Mouse (Mus musculus) spleen, adult 18-20 months (tissue): Measurements from ENCODE around the gene Mesp1.
A peak's percentile ranks its signal among the peaks of the same experiment; 100 is the strongest.
"Not testable (repeated sequence)": the region's sequence is repeated elsewhere in the genome, so short reads cannot be mapped to it uniquely, and the experiment has no call there.

Experiments used
- DNase-seq, 2 experiments: peaks; one replicate each; pipeline ENCODE4 v3.0.0; 2022; ENCODE audit warnings: mixed read lengths in 2 of 2

The Mesp1 gene

DNA sequence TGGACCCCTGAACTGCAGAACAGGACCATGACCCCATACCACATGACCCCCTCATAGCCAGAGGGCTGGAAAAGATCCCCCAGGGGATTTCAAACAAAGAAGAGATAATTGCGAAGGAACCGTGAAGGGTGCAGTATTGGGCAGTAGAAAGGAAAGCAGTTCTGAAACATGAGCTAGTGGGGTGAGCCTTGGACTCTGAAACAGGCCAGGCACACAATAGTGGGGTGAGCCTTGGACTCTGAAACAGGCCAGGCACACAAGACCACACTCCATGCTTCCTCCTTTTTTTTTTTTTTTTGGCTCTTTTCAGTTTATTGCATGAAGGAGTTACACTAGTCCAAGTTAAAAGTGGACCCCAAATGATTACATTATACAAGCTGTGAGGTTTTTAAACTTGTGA lies 3.8 kb downstream of the Mesp1 start:
- not testable (repeated sequence) for DNase-seq

DNA sequence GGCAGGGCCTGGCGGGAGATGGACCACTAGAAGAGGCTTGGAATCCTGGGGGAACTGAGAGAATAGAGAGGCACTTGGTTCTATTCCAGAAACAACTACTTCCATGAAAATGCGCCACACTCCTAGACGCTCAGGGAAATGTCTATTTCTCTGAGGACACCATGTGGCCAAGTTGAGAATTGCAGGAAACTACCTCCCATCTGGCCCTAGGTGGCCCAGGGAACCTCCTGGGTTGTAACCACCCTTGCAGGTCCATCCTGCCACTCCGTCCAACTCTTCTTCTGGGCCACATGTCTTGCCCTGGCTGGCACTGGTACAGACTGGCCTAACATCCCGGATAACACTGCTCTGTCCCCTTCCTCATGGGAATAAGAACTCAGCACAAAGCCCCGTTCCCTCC lies 7.3 kb downstream of the Mesp1 start:
- peak in 1 of 2 experiments; percentile 58 for DNase-seq

DNA sequence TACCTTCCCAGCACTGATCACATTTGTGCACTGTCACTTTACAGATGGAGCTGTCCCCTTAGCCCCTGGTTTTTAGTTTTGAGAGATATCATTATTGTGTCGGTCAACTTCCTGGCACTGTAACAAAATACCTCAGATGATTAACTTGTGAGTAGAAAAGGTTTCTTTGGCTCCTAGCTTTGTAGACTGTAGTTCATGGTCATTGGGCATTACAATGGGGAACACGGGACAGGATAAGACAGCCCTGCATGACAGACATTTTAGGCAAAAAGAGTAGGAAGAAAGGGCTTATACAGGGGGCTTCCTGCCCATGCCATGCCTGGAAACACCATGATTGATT lies 11.1 kb downstream of the Mesp1 start:
- no peak for DNase-seq

DNA sequence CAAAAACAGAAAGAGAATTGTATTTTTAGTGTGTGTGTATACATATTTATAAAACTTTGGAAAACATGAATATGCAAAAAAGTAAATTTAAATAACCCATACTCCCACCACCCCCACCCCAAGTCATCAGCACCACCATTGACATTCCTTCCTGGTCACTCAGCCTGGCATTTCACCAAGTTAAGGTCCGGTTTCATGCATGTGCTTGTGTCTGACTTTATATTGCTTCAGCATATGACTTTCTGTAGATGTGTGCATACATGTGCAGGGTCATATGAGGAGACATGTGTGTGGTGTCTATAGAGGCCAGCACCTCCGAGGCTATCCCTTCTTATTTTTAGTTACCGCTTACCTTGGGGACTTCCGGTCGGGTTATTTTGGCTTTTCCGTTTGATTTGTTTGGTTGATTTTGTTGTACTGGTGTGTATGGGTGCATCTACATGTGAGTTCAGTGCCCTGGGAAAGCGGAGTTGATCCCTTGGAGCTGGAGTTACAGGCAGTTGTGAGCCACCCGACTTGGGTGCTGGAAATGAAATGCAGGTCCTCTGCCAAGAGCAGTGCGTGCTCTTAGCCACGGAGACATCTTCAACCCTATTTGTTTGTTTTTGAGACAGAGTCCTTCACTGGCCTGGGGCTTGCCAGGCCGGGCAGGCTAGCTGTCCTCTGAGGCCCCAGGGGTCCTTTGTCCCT lies 11.6 kb downstream of the Mesp1 start:
- no peak for DNase-seq

DNA sequence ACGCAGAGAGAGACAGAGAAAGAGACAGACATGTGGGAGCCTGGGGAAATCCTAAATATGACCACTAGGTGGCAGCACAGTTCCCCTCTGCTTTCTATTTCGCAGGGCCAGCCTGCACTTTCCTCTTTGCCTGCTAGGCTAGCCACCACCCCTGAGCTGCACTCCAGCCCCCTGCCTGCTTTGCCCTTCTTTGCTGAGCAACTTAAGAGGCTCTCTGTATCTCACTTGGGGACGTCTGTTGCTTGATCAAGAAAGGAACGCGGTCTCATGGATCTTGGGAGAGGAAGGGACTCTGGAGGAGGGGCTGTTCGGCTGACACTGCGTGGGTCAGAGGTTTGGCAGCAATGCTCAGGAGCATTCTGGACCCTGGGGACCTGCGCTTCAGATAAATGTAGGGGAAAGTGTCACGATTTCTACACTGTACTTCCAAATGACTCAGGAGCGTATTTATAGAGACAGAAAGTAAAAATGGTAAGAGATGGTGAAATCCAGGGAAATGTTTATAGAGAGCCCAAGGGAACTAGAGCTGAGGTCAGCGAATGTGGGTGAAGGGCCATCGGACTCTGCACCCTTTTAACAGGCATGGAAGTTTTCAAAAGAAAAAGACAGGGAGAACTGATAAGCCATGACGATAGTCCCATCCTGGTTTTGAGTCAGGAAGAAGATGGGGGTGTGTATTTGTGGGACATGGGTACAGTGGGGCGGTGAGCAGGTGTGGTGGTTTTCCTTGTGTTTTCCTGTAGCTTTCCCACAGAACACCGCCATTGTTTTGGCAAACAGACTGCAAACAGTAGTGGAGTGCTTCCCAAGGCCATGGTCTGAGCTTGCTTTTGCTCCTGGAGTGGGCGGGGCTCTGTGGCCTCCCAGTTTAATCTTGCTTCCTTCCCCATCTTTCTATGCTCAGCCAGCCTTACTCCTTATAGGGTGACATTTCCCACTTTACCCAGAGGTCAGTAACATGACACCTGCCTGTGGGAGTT lies 12.7 kb downstream of the Mesp1 start:
- DNase-seq: peak in 1 of 2 experiments; percentile 67

GRCm38 (mm10) chr7:79771561-79772512 lies 21.8 kb downstream of the Mesp1 start:
- no peak for DNase-seq

DNA sequence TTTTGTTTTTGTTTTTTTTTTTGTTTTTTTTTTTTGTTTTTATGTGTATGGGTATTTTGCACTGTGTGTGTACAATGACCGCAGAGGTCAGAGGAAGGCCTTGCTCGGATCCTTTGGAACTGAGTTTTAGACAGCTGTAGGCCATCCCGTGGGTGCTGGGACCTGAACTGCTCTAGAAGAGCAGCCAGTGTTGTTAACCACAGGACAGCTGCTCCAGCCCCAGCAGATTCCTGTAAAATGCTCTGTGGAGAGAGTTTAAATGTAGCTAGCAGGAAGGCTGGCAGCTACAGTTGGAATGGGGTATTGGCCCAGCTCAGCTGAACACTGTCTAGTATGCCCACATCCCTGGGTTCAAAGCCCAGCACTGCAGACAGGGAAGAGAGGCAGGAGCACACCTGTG lies 23.9 kb downstream of the Mesp1 start:
- DNase-seq: no peak

GRCm38 (mm10) chr7:79765991-79766390 lies 27.6 kb downstream of the Mesp1 start:
- no peak for DNase-seq

GRCm38 (mm10) chr7:79762106-79762505 lies 31.5 kb downstream of the Mesp1 start:
- no peak for DNase-seq

DNA sequence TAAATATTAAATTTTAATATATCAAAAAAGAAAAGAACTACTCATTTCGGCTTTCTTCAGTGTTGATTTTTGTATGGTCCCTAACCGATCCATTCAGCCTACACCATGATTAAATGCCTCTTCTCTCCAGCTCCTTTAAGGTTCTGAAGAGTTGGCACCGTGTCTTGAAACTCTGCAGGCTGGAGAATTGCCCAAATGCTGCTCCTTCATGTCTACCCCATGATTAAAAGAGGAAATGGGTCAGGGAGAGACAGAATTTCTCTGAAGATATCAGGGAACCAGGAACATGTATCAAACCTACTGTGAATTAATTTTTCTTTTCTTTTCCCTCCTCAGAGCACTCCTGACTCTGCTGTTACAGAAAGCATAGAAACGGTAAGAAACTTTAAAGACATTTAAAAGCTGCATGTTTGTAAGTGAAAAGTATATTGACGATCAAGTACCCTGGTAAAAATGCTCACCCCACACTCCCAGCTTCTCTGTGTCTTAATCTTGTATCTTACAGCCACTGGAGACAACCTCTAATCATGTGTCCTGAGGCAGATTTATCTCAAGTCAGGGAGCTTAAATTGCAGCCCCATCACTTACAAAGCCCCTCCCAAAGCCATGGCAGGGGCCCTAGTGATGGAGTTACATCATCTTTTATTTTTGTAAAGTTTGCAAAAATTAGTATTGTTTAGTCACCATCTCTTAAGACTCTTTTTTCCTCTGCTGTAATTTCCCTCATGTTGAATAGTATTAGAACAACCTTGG lies 32.3 kb downstream of the Mesp1 start:
- DNase-seq: no peak

DNA sequence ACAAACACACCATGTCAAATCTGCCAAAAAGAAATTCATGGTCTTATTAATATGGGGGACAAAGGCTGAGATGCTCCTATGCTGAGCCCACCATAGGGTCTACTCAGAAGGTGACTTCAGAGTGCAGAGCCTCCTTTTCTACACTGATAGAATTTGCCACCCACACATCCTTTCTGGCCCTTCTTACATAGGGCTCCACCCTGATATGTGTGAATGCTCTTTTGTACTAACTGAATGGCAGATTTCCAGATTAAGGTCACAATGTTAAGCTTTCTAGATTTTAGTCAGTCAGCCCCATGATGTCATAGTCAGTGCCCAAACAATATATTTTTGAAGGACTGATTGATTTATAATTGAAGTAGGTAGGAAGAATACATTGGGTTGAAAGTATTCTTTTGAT lies 33.8 kb downstream of the Mesp1 start:
- DNase-seq: no peak

DNA sequence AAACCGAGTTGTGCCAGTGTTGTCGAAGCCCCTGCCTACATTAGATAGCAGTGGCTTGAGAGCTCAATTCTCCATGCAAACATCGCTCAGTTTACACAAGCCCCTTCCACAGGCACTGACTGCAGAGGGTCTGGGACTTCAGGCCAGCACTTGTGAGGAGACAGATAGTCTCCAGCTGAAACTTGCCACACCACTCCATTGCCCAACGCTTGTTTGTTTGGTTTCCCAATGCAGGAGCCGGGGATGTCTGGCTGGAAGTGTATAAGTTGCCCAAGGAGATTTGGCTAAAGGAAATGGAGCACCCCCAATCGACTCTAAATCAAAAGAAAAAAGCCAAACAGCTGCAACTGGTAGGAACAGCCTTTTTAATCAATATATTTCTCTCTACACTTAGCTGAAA lies 35.4 kb downstream of the Mesp1 start:
- no peak for DNase-seq

- no peak for DNase-seq
These were observed 37.3 kb downstream of the Mesp1 start for GRCm38 (mm10) chr7:79756334-79756733.

DNA sequence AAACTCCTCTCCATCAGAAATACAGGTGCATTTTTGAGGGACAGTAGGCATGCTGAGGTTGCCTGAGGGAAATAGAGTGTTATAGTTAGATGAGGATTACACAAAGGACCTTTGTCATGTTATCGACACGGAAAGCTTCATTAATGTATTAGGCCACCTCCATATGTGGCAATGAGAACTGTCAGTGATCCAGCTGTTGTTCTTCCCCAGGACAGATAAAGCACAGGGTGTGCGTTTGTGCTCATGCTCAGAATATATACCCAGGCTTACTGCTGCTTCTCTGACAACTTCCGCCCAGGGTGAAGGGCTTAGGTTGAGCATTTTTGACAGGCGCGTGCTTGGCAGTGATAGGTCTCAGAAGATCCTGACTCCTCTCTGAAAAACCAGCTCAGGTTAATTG lies 44.1 kb downstream of the Mesp1 start:
- DNase-seq: no peak

DNA sequence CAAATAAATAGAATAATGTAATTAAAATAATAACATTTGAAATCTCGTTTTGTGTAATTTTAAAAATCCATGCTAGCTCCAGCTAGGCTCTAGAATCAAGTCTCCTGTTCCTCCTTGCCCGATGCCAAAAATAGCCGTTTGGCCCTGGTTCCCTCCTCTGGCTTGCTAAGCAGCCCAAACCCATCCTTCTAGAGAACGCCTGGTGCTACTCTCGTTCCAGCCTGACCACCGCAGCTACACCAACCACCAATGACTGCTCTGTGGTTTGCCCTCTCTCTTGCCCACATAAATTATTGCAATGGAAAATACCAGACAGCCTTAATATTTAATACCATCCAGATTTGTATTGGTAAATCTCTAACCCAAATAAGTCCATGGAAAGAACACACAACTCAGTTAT lies 45.9 kb downstream of the Mesp1 start:
- no peak for DNase-seq

GRCm38 (mm10) chr7:79744585-79744984 lies 49.0 kb downstream of the Mesp1 start:
- no peak for DNase-seq

- DNase-seq: no peak
These were observed 49.5 kb downstream of the Mesp1 start for GRCm38 (mm10) chr7:79744051-79744450.

- peak; percentile 66 to 75 for DNase-seq
These were observed 50.7 kb downstream of the Mesp1 start, which contains the start of the genes Pex11a and Wdr93 for GRCm38 (mm10) chr7:79742659-79743536. Pex11a (minus strand) TSS chr7:79743131. Wdr93 (plus strand) TSS chr7:79743163.

- no peak for DNase-seq
These were observed 51.3 kb downstream of the Mesp1 start for GRCm38 (mm10) chr7:79742277-79742658.
